Mouse (Mus musculus): Measurements from ENCODE around the gene Aipl1.

- TF ChIP-seq CTCF (IDR thresholded peaks at IDR 0.05; ENCODE audit: borderline replicate concordance, insufficient read depth, low read length) (no peak), POLR2A (IDR thresholded peaks at IDR 0.05; ENCODE audit: low read depth, low read length) (no peak)
These were observed 20.1 kb downstream of the Aipl1 start for GRCm38 (mm10) chr11:72017253-72017601.
